Mouse (Mus musculus) lung, adult 2 months (tissue): ENCODE measurements around the gene Il25. TPM values are rescaled to one million over a fixed set of nuclear protein-coding genes. Genes with fewer than 3 reads are reported as not detected.
A peak's percentile ranks its signal among the peaks of the same experiment; 100 is the strongest.
"Not testable (repeated sequence)": the region's sequence is repeated elsewhere in the genome, so short reads cannot be mapped to it uniquely, and the experiment has no call there.

Experiments used
- DNase-seq: peaks from one replicate; pipeline ENCODE4 v3.0.0; 2022
- H3K4me1 ChIP-seq: fragments of 200-500 bp; 2 replicates; pipeline ENCODE4 v1.6.1; 2011; ENCODE audit warnings: low read length; ENCODE audit not compliant: control insufficient read depth, insufficient read depth
- H3K4me3 ChIP-seq: fragments of 200-500 bp; replicated peaks from 2 replicates; pipeline ENCODE3; 2011; ENCODE audit warnings: low read depth, mild to moderate bottlenecking, control low read depth, low read length; ENCODE audit errors: extremely low read depth
- CTCF ChIP-seq: fragments of 200-500 bp; IDR thresholded peaks from 2 replicates; pipeline ENCODE4 v1.5.1; 2011; ENCODE audit warnings: mild to moderate bottlenecking, low read length, control low read depth; ENCODE audit not compliant: insufficient read depth
- POLR2A ChIP-seq: fragments of 200-500 bp; IDR thresholded peaks from 2 replicates; pipeline ENCODE4 v1.6.1; 2011; ENCODE audit warnings: low read depth, mild to moderate bottlenecking, control low read depth, low read length, borderline replicate concordance; ENCODE audit errors: extremely low read depth
- WGBS: fragments of 180-500 bp; shearing (Covaris S2); methylation state at CpG from one replicate; pipeline ENCODE4 v1.1.7; 2018; 5-methylcytosine and 5-hydroxymethylcytosine counted together
- polyA plus RNA-seq: library from polyadenylated mRNA; depleted of rRNA; stranded (reverse); fragments of >200 nt; gene quantifications from 2 replicates; pipeline ENCODE4 v1.2.3, GENCODE M21; 2012

Il25 gene
- polyA plus RNA-seq, 1 experiment: not detected

GRCm38 (mm10) chr14:54939434-54940175 is 7.1 kb downstream of the Il25 start:
- no peaks in the 10 kb centered on the region for H3K4me1 ChIP-seq
- TF ChIP-seq POLR2A (no peak), CTCF (peak; percentile 75)
- H3K4me3 ChIP-seq: no peak overlapping the region
- peak; percentile 62 for DNase-seq
- 40% methylated on average over 12 of the region's 12 CpGs for WGBS

- H3K4me3 ChIP-seq: no peak overlapping the region
- H3K4me1 ChIP-seq: no peaks in the 10 kb centered on the region
- TF ChIP-seq CTCF (no peak), POLR2A (no peak)
- WGBS: 58% methylated on average over 3 of the region's 3 CpGs
- no peak for DNase-seq
These were observed 7.7 kb downstream of the Il25 start for GRCm38 (mm10) chr14:54940176-54940530.

GRCm38 (mm10) chr14:54941024-54941978 is 8.8 kb downstream of the Il25 start:
- Histone ChIP-seq H3K4me1 (no peaks in the 10 kb centered on the region), H3K4me3 (no peak overlapping the region)
- WGBS: 56% methylated on average over 13 of the region's 13 CpGs
- TF ChIP-seq POLR2A (no peak), CTCF (no peak)
- no peak for DNase-seq

GRCm38 (mm10) chr14:54942479-54942878 is 10.0 kb downstream of the Il25 start:
- no peak for DNase-seq
- Histone ChIP-seq H3K4me1 (no peaks in the 10 kb centered on the region), H3K4me3 (no peak overlapping the region)
- 86% methylated on average over 8 of the region's 8 CpGs for WGBS
- TF ChIP-seq POLR2A: no peak

- no peak overlapping the region for H3K4me3 ChIP-seq
- WGBS: 94% methylated on average over 7 of the region's 7 CpGs
- TF ChIP-seq POLR2A (no peak), CTCF (no peak)
- DNase-seq: no peak
- no peaks in the 10 kb centered on the region for H3K4me1 ChIP-seq
These were observed 11.5 kb downstream of the Il25 start for GRCm38 (mm10) chr14:54943971-54944370.

GRCm38 (mm10) chr14:54944939-54945338 is 12.4 kb downstream of the Il25 start:
- no peaks in the 10 kb centered on the region for H3K4me1 ChIP-seq
- WGBS: 80% methylated on average over 2 of the region's 2 CpGs
- no peak overlapping the region for H3K4me3 ChIP-seq
- no peak for TF ChIP-seq CTCF
- no peak for TF ChIP-seq POLR2A
- DNase-seq: no peak

- 76% methylated on average over 19 of the region's 19 CpGs for WGBS
- Histone ChIP-seq H3K4me1 (no peaks in the 10 kb centered on the region), H3K4me3 (no peak overlapping the region)
- no peak for TF ChIP-seq POLR2A
- no peak for TF ChIP-seq CTCF
- no peak for DNase-seq
These were observed 13.6 kb downstream of the Il25 start for GRCm38 (mm10) chr14:54945975-54946704.

- 91% methylated on average over 11 of the region's 11 CpGs for WGBS
- not testable (repeated sequence) for DNase-seq, H3K4me3 ChIP-seq, H3K4me1 ChIP-seq
These were observed 14.5 kb downstream of the Il25 start for GRCm38 (mm10) chr14:54947008-54947407.

- DNase-seq: no peak
- 81% methylated on average over 9 of the region's 9 CpGs for WGBS
- Histone ChIP-seq H3K4me3 (no peak overlapping the region), H3K4me1 (no peaks in the 10 kb centered on the region)
- TF ChIP-seq POLR2A (no peak), CTCF (no peak)
These were observed 16.3 kb downstream of the Il25 start for GRCm38 (mm10) chr14:54948781-54949180.
